Mouse (Mus musculus) liver, embryonic 14.5 days (tissue): ENCODE results near the gene Aven. TPM values are rescaled to one million over a fixed set of nuclear protein-coding genes. Genes with fewer than 3 reads are reported as not detected.
"Not testable (repeated sequence)": the region's sequence is repeated elsewhere in the genome, so short reads cannot be mapped to it uniquely, and the experiment has no call there.

ENCODE experiments used
- ATAC-seq: fragments of 200-750 bp; cut with Nextera tagmentation; 2 replicates; pipeline ENCODE4 v1.8.0; 2017; ENCODE audit warnings: moderate number of reproducible peaks, mild to moderate bottlenecking, moderate library complexity; ENCODE audit not compliant: insufficient read depth
- DNase-seq, 3 experiments: peaks; one replicate each; pipeline ENCODE4 v3.0.0-alpha.2; 2012 to 2013; ENCODE audit warnings: low read depth in 3 of 3, low spot score in 3 of 3
- H3K27ac ChIP-seq: fragments of 300-500 bp; sonication (generic); 2 replicates; pipeline ENCODE4 v1.5.1; 2014; ENCODE audit warnings: moderate library complexity, mild to moderate bottlenecking, control low read depth, inconsistent platforms
- H3K27me3 ChIP-seq: fragments of 300-500 bp; sonication (generic); 2 replicates; pipeline ENCODE4 v1.6.1; 2014; ENCODE audit warnings: mild to moderate bottlenecking, low read length, moderate library complexity; ENCODE audit not compliant: control insufficient read depth, insufficient read depth
- H3K36me3 ChIP-seq: fragments of 300-500 bp; sonication (generic); replicated peaks from 2 replicates; pipeline ENCODE4 v1.6.1; 2014; ENCODE audit warnings: low read depth; ENCODE audit not compliant: control insufficient read depth, insufficient read depth
- H3K4me1 ChIP-seq, 2 experiments: fragments of 200-500 bp in 1 of 2; fragments of 300-500 bp in 1 of 2; sonication (generic) in 1 of 2; replicated peaks; 2 replicates each; pipeline ENCODE4 v1.6.1; 2012 to 2014; ENCODE audit warnings: antibody characterized with exemption in 1 of 2, inconsistent platforms in 1 of 2, low read length in 1 of 2; ENCODE audit not compliant: control insufficient read depth in 2 of 2, insufficient read depth in 2 of 2
- H3K4me2 ChIP-seq: fragments of 300-500 bp; sonication (generic); 2 replicates; pipeline ENCODE4 v1.6.1; 2014; ENCODE audit warnings: low read depth, mild to moderate bottlenecking, control low read depth, moderate library complexity
- H3K4me3 ChIP-seq, 2 experiments: fragments of 200-500 bp in 1 of 2; fragments of 300-500 bp in 1 of 2; sonication (generic) in 1 of 2; 2 replicates each; pipeline ENCODE4 v1.5.1; 2012 to 2014; ENCODE audit warnings: low read depth in 2 of 2, low read length in 2 of 2, mild to moderate bottlenecking in 2 of 2, control low read depth in 1 of 2, inconsistent platforms in 1 of 2, moderate library complexity in 1 of 2; ENCODE audit not compliant: insufficient read depth in 1 of 2
- H3K9ac ChIP-seq: fragments of 300-500 bp; sonication (generic); replicated peaks from 2 replicates; pipeline ENCODE4 v1.6.1; 2014; ENCODE audit warnings: mild to moderate bottlenecking, control low read depth, moderate library complexity
- H3K9me3 ChIP-seq: fragments of 300-500 bp; sonication (generic); 2 replicates; pipeline ENCODE4 v1.6.1; 2016; ENCODE audit warnings: low read length, mixed read lengths; ENCODE audit not compliant: control insufficient read depth
- CTCF ChIP-seq: IDR thresholded peaks from 2 replicates; pipeline ENCODE4 v1.5.1; 2016; ENCODE audit warnings: antibody characterized with exemption, low read depth, control low read depth
- EP300 ChIP-seq: IDR thresholded peaks from 2 replicates; pipeline ENCODE4 v1.6.1; 2016; ENCODE audit warnings: antibody characterized with exemption, low read depth
- WGBS: fragments of 180-500 bp; shearing (Covaris S2); extraction: QIAGEN DNeasy Blood & Tissue Kit; methylation state at CpG from one replicate; pipeline ENCODE4 v1.1.7; 2014; ENCODE audit not compliant: insufficient replicate concordance; 5-methylcytosine and 5-hydroxymethylcytosine counted together
- polyA plus RNA-seq, 2 experiments: library from polyadenylated mRNA; depleted of rRNA in 1 of 2; stranded (reverse) in 1 of 2; unstranded in 1 of 2; fragments of >200 nt; fragmentation: Nextera tagmentation in 1 of 2; extraction: Ambion mirVana in 1 of 2; gene quantifications; 2 replicates each; pipeline versions ENCODE4 v1.2.1 to v1.2.3; 2012 to 2014

Gene Aven
- polyA plus RNA-seq (2012; rRNA removed) (5.2 and 8.6 TPM in 2 replicates), polyA plus RNA-seq (2014; fragmentation: Nextera tagmentation; extraction: Ambion mirVana) (5.4 and 5.9 TPM in 2 replicates)

GRCm38 (mm10) chr2:112492856-112493538 lies at the start of gene Aven:
Gene Aven, plus strand, starts transcription at chr2:112492964.
- Histone ChIP-seq H3K9me3 (no peaks in the 10 kb centered on the region), H3K9ac (peak within 1 kb of the TSS; percentile 80), H3K4me1 (peaks cover 8 to 14% of the 10 kb centered on the region in 2 experiments; a peak in 3 of 4 replicates), H3K4me3 (peak within 1 kb of the TSS; percentile 63 to 73), H3K27me3 (no peaks in the 10 kb centered on the region), H3K27ac (peak within 1 kb of the TSS; percentile 54), H3K36me3 (no peaks in the 10 kb centered on the region), H3K4me2 (peak within 1 kb of the TSS; percentile 85)
- peak; percentile 87 for ATAC-seq
- TF ChIP-seq EP300 = no peak
- 0 out of 2 replicates have a peak, but pooled peaks have one; percentile 7 for TF ChIP-seq CTCF
- DNase-seq = peak in 2 of 3 experiments; percentile 43 to 45
- under 1% methylated on average over 62 of the region's 87 CpGs for WGBS

- no peaks in the 10 kb centered on the region for H3K27me3 ChIP-seq
- H3K4me1 ChIP-seq = no peaks in the 10 kb centered on the region
- TF ChIP-seq EP300 (no peak), CTCF (no peak)
- H3K4me2 ChIP-seq = no peak overlapping the region
- no peaks in the 10 kb centered on the region for H3K36me3 ChIP-seq
- WGBS = 47% methylated on average over 2 of the region's 2 CpGs
- no peak overlapping the region for H3K27ac ChIP-seq
- H3K4me3 ChIP-seq = no peak overlapping the region
- ATAC-seq = no peak
- DNase-seq = no peak
- H3K9ac ChIP-seq = no peak overlapping the region
- H3K9me3 ChIP-seq = no peaks in the 10 kb centered on the region
These were observed 49.3 kb upstream of the Aven start for GRCm38 (mm10) chr2:112443491-112443890.

GRCm38 (mm10) chr2:112445511-112445910 lies 47.3 kb upstream of the Aven start:
- H3K36me3 ChIP-seq = no peaks in the 10 kb centered on the region
- DNase-seq (no peak), ATAC-seq (no peak)
- H3K27ac ChIP-seq = no peak overlapping the region
- H3K4me2 ChIP-seq = no peak overlapping the region
- H3K9me3 ChIP-seq = no peaks in the 10 kb centered on the region
- no peaks in the 10 kb centered on the region for H3K27me3 ChIP-seq
- H3K9ac ChIP-seq = no peak overlapping the region
- TF ChIP-seq CTCF (no peak), EP300 (no peak)
- no peaks in the 10 kb centered on the region for H3K4me1 ChIP-seq
- no peak overlapping the region for H3K4me3 ChIP-seq

- H3K9ac ChIP-seq, H3K4me1 ChIP-seq, H3K36me3 ChIP-seq, H3K4me2 ChIP-seq, ATAC-seq, H3K4me3 ChIP-seq, DNase-seq, H3K9me3 ChIP-seq, H3K27me3 ChIP-seq, H3K27ac ChIP-seq: not testable (repeated sequence)
- 62% methylated on average over 4 of the region's 4 CpGs for WGBS
These were observed 44.7 kb upstream of the Aven start for GRCm38 (mm10) chr2:112448046-112448445.

- Histone ChIP-seq H3K4me1 (no peaks in the 10 kb centered on the region), H3K9me3 (no peaks in the 10 kb centered on the region), H3K4me2 (no peak overlapping the region), H3K27me3 (no peaks in the 10 kb centered on the region), H3K36me3 (no peaks in the 10 kb centered on the region), H3K9ac (no peak overlapping the region), H3K4me3 (no peak overlapping the region), H3K27ac (no peak overlapping the region)
- TF ChIP-seq CTCF (no peak), EP300 (no peak)
- no peak for ATAC-seq
- no peak for DNase-seq
These were observed 44.2 kb upstream of the Aven start for GRCm38 (mm10) chr2:112448510-112449059.
